Mouse (Mus musculus): ENCODE results near the gene Mctp2.

- TF ChIP-seq GATA2 (IDR thresholded peaks at IDR 0.05; ENCODE audit: borderline replicate concordance, low read depth, low read length) (no peak), CTCF (IDR thresholded peaks at IDR 0.05; ENCODE audit: low read depth, low read length) (no peak), GATA1 (IDR thresholded peaks at IDR 0.05; ENCODE audit: borderline replicate concordance, low read length) (no peak)
These were observed 39.5 kb upstream of the Mctp2 start for GRCm38 (mm10) chr7:72345901-72346300.

All from G1E (cell line).